Mouse (Mus musculus) thymus, postnatal 36 days (tissue): ENCODE measurements around the gene Zfp747.
"Not testable (repeated sequence)": the region's sequence is repeated elsewhere in the genome, so short reads cannot be mapped to it uniquely, and the experiment has no call there.

Experiments used
- DNase-seq, 2 experiments: peaks; one replicate each; pipeline ENCODE4 v3.0.0; 2022; ENCODE audit warnings: mixed read lengths in 2 of 2

Zfp747 gene

GRCm38 (mm10) chr7:127375271-127376245 lies at the start of gene Zfp747:
Gene Zfp747, minus strand, starts transcription at chr7:127376050.
- DNase-seq = peak; percentile 91

- DNase-seq = no peak
These were observed 49.4 kb upstream of the Zfp747 start for GRCm38 (mm10) chr7:127425291-127425690.

GRCm38 (mm10) chr7:127422247-127422646 lies 46.4 kb upstream of the Zfp747 start:
- peak in 1 of 2 experiments; percentile 12 for DNase-seq

GRCm38 (mm10) chr7:127421388-127422191 lies 45.7 kb upstream of the Zfp747 start, which contains the start of gene Zfp688:
Gene Zfp688, minus strand, starts transcription at chr7:127422068.
- DNase-seq = peak; percentile 96 to 97

- DNase-seq = no peak
These were observed 35.6 kb upstream of the Zfp747 start for GRCm38 (mm10) chr7:127411418-127411817.

- DNase-seq = peak; percentile 80 to 84
These were observed 30.4 kb upstream of the Zfp747 start, which contains the start of gene Zfp764 for GRCm38 (mm10) chr7:127406002-127406987. Gene Zfp764, minus strand, starts transcription at chr7:127406822.

GRCm38 (mm10) chr7:127404101-127404500 lies 28.3 kb upstream of the Zfp747 start:
- DNase-seq = not testable (repeated sequence)

GRCm38 (mm10) chr7:127402980-127403379 lies 27.1 kb upstream of the Zfp747 start:
- DNase-seq = peak in 1 of 2 experiments; percentile 24

- DNase-seq = no peak
These were observed 24.5 kb upstream of the Zfp747 start for GRCm38 (mm10) chr7:127400355-127400754.

- no peak for DNase-seq
These were observed 18.1 kb upstream of the Zfp747 start for GRCm38 (mm10) chr7:127393944-127394333.

GRCm38 (mm10) chr7:127393157-127393943 lies 17.5 kb upstream of the Zfp747 start, which contains the start of gene E430018J23Rik:
Gene E430018J23Rik, minus strand, starts transcription at chr7:127393629.
- DNase-seq = peak; percentile 90 to 91

GRCm38 (mm10) chr7:127392251-127392824 lies 16.5 kb upstream of the Zfp747 start:
- DNase-seq = no peak

- DNase-seq = no peak
These were observed 15.7 kb upstream of the Zfp747 start for GRCm38 (mm10) chr7:127391538-127391937.

- no peak for DNase-seq
These were observed 14.5 kb upstream of the Zfp747 start for GRCm38 (mm10) chr7:127390306-127390705.

- not testable (repeated sequence) for DNase-seq
These were observed 12.4 kb upstream of the Zfp747 start for GRCm38 (mm10) chr7:127388201-127388600.

GRCm38 (mm10) chr7:127386641-127387392 lies 11.0 kb upstream of the Zfp747 start, which contains the start of gene 9130019O22Rik:
Gene 9130019O22Rik, minus strand, starts transcription at chr7:127387166.
- peak; percentile 85 for DNase-seq

GRCm38 (mm10) chr7:127385560-127385959 lies 9.7 kb upstream of the Zfp747 start:
- DNase-seq = not testable (repeated sequence)

GRCm38 (mm10) chr7:127378310-127378921 lies 2.6 kb upstream of the Zfp747 start:
- DNase-seq = no peak

- peak; percentile 27 to 31 for DNase-seq
These were observed 4.0 kb downstream of the Zfp747 start for GRCm38 (mm10) chr7:127371870-127372269.
